Mouse (Mus musculus): ENCODE results near the gene Olah.
"Not testable (repeated sequence)": the region's sequence is repeated elsewhere in the genome, so short reads cannot be mapped to it uniquely, and the experiment has no call there.

The Olah gene

DNA sequence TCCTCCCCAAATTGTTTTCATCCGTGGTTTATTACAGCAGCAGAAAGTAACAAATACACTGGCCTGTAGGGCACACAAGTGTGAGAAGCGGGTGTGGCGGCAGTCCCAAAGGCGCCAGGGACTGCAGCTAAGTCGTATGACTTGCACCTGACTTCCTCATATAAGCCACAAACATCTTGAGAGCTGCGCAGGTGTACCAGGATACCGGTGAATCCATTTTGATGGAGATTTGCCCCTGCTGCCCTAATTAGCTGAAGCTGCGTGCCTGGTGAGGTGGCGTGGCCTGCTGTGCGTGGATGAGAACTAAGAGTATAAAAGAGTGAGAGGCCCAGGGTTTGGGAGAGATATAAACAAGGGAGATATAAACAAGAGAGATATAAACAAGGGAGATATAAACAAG lies at the start of gene Olah:
TSS of gene Olah (minus strand) at position 101 of the 400 bp plus-strand sequence.
- not testable (repeated sequence) for DNase-seq (ENCODE audit: low read depth, low spot score)

DNA sequence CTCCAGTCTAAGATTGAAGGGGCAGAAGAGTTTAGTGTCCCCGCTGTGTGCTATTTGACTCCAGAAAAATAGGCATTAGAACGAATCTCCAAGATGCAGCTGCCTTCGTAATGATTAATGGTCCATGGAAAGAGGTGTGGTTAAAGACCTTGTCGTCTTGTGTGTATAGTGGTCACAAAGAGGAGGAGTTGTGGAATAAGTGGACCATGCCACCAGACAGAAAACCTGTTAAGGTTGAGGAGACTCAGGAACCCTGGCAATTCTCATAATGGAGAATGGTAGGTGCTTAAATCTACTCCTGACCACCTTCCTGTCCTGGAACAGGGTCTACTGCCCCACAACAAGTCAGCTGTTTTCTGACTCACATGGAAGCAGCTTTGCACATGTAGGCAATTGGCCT lies 49.0 kb upstream of the Olah start:
- DNase-seq (ENCODE audit: low read depth, low spot score) = no peak

DNA sequence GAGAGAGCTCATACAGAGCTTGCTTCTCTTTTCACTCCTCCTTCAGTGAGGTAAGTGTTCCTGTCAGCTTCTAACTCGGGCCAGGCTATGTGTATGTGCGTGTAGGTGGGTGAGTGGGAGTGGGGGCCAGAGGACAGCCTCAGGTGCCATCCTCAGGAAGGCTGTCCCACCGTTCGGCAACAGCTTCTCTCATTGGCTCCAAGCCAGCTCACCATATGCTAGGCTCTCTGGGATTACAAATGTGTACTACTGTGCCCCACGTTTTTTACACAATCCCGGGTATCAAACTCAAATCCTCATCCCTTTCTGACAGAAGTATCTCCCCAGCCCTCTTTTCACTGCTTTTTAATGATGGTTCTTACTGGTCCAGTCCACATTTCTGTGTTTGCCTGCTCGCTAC lies 47.2 kb upstream of the Olah start:
- DNase-seq (ENCODE audit: low read depth, low spot score) = no peak

DNA sequence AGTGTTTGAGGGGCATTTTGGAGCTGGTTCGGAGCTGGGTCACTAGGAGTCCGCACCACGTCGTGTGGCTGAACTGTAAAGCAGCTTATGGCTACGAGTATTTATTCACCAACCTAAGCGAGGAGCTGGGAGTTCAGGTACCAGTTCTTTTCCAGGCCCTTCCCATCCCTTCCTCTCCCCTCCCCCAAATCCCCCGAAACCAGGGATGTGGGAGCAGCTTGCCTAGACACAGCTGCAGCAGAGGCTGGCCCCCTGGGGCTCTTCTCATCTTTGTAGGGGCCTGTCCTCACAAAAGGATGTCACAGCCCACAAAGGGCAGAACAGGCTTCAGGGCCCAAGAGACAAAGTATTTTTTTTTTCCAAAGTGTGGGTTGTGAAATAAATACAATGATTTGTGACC lies 40.9 kb upstream of the Olah start:
- DNase-seq (ENCODE audit: low read depth, low spot score) = peak; percentile 57

DNA sequence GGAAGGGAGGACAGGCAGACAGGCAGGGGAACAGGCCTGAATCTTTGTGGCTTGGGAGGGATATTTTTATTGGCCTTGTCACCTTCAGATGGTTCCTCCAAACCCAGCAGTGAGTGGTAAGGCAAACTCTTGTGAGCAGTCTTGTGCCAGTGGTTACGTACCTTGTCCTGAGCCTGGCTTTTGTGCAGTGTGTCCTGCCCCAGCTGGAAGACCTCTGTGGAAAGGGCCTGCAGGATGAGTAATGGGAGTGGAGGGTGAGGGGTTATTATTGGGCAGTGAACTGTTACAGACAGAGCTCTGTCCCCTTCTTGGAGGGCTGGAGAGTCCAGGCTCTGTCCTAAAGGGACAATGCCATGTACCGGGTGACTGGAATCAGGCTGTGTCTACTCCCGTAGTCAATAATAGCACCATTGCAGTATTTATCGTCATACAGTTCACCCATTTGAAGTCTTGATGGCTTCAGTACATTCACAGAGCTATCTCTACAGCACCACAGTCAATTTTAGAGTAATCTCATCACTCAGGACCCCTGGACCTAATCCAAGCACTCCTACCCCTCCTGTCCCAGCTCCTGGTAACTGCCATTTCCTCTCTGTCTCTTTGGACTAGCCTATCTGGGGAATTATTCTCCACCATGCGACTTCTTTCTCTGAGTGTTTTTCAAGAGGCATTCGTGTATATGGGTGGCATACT lies 38.5 kb upstream of the Olah start:
- DNase-seq (ENCODE audit: low read depth, low spot score) = no peak

DNA sequence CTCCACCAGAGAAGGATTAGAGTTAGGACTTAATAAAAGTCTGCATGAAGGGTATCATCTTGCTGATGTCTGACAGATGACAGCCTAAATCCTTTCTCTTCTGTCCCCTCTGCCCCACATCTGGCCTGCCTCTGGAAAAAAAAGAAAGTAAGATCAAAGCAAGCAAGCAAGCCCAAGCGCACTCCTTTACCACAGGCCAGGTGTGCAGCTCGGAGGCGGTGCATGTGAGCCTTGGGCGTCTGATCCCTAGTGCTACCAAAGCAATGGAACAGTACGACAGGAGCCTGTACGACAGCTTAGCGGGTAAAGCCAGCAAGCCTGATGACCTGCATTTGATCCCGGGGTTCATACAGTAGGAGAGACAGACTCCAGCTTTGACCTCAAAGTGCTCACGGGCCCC lies 33.9 kb upstream of the Olah start:
- no peak for DNase-seq (ENCODE audit: low read depth, low spot score)

DNA sequence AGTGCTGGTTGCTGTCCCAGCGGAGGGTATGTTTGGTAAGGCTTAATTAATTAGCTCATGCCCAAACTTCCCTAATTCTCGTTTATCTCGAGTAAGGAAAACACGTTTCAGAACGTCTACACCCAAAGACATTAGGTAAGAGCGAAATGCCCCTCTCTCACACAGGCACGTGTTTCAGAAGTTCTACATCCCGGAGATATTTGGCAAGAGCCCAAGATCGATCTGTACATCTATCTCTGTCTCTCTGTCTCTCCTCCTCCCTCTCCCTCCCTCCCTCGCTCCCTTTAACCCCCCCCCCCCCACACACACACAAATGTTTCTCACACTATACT lies 27.5 kb upstream of the Olah start:
- DNase-seq (ENCODE audit: low read depth, low spot score) = no peak

DNA sequence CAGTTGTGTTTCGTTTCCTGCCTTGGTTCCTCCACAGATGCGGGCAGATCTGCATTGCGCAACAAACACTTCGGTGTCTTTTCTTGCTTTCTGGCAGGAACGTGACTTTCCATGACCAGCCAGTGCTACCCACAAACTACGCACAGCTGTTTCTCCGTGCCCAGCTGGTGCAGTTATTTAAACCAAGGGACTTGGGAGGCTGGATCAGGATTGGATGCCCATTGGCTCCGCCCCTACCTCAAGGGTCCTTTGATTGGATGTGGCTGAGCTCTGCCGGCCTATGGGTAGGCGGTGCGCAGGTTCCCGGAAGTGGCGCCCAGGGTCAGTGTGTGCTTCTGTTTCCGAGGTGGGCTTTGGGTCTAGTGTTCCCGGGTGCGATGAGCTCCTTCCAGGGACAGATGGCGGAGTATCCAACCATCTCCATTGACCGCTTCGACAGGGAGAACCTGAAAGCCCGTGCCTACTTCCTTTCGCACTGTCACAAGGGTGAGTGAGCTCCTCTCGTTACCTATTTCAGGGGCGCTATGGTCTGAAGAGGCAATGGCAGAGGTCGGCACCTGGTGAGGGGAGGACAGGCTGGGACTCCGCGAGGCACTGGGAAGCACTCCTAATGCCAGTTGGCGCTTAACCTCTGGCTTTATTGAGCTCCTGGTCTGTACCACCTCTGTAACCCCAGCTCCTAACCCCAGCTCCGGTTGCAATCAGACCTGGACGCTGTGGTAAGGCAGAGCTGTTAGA lies 27.0 kb upstream of the Olah start, which contains the start of gene Dclre1c:
TSS of gene Dclre1c (plus strand) at position 291 of the 738 bp plus-strand sequence.
- DNase-seq (ENCODE audit: low read depth, low spot score) = peak; percentile 94

DNA sequence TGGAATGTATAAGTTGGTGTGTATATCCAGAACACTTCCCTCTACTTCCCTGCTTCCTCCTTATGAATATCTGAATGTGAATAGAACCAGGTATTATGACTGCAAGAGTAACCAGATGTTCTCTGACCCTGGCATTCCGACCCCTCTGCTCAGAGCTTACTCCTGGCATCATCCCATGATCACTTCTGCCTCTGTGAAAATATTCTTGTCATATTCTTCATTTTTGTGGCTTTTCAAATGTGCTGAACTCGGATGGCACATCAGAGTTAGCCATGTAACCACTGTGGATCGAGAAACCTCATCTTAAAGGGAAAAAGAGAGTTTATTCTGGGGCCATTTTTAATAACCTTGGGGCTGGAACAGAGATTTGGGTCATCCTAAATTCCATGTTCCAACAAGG lies 25.5 kb upstream of the Olah start, which contains the start of gene Meig1:
TSS of gene Meig1 (minus strand) at position 101 of the 400 bp plus-strand sequence.
- DNase-seq (ENCODE audit: low read depth, low spot score) = no peak

DNA sequence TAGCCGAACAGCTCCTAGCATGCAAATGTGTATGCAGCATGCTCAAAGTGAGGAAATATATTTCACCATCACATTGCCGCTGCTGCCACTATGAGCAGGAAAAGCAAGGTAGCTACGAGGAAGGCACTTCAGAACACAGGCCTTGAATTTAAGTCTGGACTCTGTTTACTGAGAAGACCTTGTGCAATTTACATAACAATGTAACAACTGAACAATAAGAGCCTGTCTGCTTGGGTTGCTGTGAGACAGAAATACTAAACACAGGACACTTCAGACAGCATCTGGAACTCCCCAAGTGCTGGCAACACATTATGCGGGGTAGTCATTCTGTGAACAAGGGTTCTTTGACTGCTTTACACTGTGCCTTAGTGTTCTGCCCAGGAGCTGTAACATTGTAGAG lies 23.1 kb upstream of the Olah start:
- DNase-seq (ENCODE audit: low read depth, low spot score) = peak; percentile 67

DNA sequence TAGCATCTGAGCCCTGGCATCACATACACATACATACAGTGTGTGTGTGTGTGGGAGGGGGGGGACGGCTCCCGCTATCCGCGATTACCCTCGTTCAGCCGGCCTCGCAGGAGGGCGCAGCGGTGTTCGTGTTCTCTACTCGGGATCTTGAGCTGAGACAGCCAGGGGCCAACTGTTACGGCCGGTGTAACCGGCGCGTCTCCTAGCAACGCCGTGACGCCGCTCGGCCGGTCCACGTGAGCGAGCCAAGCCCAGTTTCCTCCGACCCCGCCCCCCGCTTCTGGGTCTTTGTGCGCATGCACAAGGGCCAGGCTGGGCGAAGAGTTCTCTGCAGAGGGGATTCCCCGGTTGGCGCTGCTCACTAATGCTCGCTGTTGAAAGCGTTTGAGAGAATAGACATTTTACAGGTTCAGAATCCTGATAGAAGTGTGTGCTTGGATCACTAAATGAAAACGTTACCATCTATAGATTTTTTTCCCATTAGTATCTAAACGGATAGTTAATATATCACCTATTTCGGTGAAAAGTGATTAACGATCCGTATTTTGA lies 21.9 kb upstream of the Olah start:
- DNase-seq (ENCODE audit: low read depth, low spot score) = peak; percentile 89

DNA sequence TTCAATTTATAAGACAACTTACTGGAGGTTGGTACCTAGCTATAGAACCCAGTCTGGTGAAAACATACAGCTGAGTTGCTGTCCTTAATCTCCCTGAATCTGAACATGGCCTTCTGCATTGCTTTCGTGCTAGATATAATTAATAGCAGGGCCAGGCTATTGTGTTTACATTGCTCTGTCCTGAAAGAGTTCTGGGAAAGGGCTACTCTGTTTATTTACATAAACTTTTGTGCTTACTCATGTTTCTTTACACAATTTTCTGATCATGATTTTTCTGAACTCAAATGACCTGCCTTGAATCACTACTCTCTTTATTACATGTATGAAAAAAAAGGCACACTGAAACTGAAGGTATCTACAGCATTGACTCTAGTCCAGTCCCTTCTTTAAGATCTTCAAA lies 18.7 kb upstream of the Olah start:
- no peak for DNase-seq (ENCODE audit: low read depth, low spot score)

DNA sequence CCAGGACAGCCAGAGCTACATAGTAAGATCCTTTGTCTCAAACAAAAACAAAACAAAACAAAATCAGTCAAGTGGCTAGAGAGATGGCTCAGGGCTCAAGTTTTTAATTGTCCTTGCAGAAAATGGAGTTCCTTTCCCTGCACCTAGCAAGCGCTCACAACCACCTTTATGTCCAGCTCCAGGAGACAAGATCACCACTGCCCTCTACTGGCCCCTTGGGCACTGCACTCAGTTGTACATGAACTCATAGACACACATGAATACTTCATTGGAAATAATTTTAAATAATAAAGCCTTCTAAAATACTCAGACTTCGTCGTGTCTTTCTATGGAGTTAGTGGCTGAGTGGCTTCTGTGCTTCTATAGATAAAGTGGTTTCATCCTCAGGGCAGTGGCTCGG lies 17.2 kb upstream of the Olah start:
- DNase-seq (ENCODE audit: low read depth, low spot score) = peak; percentile 74

DNA sequence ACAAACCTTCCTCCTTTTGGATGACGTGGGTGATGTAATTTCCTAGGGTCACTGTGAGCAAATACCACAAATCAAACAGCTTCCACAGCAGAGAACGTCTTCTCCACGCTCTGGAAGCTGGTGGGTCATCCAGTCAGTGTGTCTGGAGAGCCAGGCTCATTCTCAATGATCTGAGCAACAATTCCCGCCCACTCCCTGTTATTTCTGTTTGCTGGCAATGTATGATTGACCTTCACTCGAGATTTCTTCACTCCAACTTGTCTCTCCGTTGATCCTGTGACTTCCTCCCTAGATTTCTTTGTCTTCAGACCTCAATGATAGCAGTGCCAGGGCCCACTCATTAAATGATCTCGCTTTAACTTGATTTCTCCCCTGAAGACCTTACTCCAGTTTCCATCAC lies 10.7 kb upstream of the Olah start:
- no peak for DNase-seq (ENCODE audit: low read depth, low spot score)

DNA sequence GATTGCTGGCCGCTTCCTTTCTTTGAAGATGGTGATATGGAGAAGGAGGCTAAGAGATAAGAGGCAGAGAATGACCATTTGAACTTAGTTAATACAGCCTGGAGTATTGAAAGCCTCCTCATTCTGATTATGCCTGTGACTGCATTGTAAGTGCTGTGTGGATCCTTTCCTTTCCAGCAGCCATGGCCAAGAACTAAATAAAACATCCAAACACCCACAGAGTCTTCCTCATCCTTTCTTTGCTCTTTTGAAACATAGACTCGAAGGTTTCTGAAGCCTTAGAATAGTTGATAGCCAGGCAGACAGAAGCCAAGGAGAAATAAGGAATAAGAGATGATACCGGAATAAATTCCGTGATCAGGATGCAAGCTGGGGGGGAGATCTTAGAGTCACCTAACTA lies 9.0 kb upstream of the Olah start:
- DNase-seq (ENCODE audit: low read depth, low spot score) = no peak

DNA sequence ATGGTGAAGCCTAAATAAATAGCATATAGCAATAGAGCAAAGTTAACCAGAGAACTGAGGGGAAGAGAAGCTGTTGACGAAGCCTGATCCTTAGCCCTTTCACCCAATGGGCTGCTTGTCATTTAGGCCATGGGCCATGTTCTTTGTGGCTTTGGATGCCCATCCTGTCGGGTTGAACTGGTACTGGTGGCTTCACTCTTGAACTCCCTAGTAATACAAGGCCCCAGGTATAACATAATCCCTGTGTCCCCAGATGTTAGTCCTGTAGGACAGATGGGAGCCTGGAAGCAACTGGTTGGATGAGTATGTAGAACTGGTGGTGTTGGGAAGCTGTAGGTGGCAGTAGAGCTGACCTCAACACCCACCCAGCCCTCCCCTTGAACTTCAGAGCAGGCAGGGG lies 5.1 kb downstream of the Olah start:
- DNase-seq (ENCODE audit: low read depth, low spot score) = no peak

DNA sequence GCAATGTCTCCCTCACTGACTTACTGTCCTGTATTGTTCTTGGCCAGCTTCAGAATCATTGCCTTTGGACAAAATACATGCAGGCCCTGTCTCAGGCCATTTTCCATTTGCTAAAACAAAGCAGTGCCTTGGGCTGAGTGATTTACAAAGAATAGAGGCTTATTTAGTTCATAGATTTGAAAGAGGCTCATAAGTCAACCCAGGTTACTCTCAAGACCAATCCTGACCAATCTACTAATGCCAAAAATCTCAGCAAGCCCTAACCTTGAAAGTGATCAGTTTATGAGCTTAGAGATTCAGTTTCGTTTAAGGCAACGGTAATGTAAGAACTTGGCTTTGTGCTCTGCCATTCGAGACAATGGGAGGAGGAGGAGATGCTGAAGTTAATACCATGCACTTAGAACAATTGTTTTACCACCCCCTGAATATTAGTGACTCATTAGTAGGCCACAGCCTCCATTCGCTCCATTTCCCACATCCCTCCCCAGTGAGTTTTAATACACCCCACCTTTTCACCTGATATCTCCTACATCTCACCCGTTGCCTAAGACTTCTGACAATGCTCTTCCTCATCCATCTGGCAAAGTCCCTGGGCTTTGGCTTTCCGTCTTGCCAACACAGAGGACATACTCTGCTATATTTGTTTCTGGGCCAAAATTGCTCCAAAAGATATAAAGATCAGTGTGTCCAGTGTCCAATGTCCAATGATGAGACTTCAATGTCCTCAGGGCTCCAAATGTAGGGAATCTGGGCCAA lies 9.7 kb downstream of the Olah start:
- no peak for DNase-seq (ENCODE audit: low read depth, low spot score)

DNA sequence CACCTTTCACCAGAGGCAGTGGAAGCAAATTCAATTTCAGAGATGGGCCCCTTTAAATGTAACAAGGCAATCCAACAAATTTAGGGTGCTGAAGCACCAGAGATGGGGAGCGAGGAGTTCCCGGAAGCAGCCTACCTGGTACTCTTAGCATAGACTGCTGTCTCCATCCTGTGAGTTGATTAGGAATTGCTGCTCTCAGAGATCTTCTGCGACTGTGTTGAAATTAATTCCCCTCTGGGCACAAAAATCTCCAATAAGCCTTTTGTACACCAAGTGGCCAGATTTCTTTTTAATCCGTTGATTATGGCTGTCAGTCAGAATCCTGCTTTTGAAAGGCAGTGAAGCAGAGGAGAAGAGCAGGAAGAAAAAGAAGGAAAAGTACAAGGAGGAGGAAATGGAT lies 31.9 kb downstream of the Olah start:
- no peak for DNase-seq (ENCODE audit: low read depth, low spot score)

DNA sequence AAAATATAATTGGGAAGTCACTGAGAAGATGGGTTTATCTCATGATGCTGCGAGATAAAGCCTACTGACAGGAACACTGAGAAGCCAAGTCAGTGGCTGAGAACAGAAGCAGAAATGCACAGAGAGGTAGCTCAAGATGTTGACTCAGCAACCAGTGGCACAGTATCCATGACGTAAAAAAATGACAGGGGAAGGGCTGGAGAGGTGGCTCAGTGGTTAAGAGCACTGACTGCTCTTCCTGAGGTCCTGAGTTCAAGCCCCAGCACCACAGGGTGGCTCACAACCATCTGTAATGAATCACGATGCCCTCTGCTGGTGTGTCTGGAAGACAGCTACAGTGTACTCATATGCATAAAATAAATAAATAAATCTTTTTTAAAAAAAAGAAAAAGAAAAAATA lies 35.9 kb downstream of the Olah start:
- DNase-seq (ENCODE audit: low read depth, low spot score) = no peak

DNA sequence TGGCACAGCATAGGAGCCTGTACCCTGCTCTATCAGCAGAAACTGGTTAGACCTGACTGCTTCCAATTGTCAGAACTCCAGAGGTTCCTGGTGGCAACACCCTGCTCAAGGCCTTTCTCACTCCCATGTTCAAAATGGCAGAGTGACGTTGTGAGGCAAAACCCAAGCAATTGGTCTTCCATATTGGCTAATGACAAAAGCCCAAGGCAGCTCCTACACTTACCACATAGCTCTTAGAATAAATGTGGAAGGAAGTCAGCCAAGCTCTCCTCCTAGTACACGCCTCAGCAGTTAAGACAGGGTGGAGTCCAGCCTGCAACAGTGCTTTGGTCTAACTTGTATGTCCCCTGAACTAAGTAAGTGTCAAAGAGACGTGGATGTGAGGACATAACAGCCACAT lies 39.1 kb downstream of the Olah start:
- DNase-seq (ENCODE audit: low read depth, low spot score) = no peak

DNA sequence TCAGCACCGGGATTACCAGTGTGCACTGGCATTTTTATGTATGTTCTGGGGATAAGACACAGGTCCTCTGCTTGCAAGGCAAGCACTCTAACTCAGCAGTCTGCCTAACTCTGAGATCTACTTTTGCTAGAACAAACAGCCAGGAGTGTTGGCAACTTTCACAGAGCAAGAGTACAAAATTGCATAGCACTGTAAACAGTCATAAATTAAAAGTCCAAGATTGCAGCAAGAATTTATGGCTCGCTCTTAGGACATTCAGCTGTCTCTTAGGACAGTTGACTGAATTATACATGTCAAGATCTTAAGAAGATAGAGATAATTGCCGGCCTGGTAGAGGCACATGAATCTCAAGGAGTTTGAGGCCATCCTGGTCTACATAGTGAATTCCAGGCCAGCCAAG lies 40.7 kb downstream of the Olah start:
- no peak for DNase-seq (ENCODE audit: low read depth, low spot score)

DNA sequence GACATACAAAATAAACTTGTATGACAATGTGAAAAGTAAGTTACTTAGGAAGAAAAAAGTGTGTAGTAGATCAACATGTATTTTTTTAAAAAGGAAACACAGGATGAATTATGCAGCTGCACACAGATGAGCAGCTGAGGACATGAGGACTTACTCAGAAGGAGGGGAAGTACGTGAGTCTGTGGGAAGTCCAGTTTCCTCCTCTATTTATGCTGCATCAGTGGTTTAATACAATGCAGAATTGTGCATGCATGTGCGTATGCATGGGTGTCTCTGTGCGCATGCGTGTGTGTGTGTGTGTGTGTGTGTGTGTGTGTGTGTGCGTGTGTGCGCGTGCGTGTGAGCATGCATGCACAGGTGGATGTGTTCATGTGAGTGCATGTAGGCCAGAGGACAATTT lies 41.2 kb downstream of the Olah start:
- DNase-seq (ENCODE audit: low read depth, low spot score) = no peak

Measured in R1 (cell line).